In the genomic region with DNA sequence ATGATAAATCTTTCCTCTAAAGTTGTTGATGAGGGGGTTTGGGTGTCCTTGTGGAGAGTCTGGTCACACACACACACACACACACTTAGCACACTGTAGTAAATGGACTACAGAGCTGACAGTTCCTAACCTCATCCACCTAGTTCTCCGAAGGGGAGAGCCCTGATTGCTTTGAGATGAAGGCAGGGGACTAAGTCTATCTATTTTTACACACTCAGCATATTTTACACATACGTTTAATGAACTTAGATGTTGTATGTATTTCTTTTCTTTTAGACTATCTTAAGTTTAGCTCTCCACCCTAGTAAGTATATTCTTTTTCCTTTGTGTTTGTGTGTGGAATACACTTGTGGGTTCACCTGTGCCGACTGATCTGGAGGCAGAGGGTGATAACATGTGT, we compare ENCODE assay signal across 16 mouse cellular contexts.
"Had no signal": no experiment of that assay in that cellular context is flagged by ENCODE, and none has a peak within 500 bp of the region (broad histone marks: within the 10 kb centered on the region; RNA-seq: fewer than 3 reads in every experiment).

No protein-coding gene starts in this region.

- DNase-seq: retina, postnatal 1 day; right cerebral cortex, adult 18-20 months; right cerebral cortex, postnatal 14 days; right cerebral cortex, postnatal 25 days; right cerebral cortex, postnatal 4 days; spleen, adult 18-20 months; thymus, adult 18-20 months; thymus, adult 2 months; thymus, postnatal 14 days; thymus, postnatal 25 days; thymus, postnatal 36 days; thymus, postnatal 4 days had no signal

- H3K9me3 ChIP-seq: neural tube, embryonic 13.5 days; neural tube, embryonic 15.5 days; stomach, embryonic 15.5 days had no signal

- H3K27ac ChIP-seq: neural tube, embryonic 13.5 days; neural tube, embryonic 15.5 days; stomach, embryonic 15.5 days; stomach, postnatal 0 days had no signal

- H3K4me3 ChIP-seq: neural tube, embryonic 13.5 days; neural tube, embryonic 15.5 days; stomach, embryonic 15.5 days had no signal

- H3K36me3 ChIP-seq: neural tube, embryonic 13.5 days; neural tube, embryonic 15.5 days; stomach, embryonic 15.5 days had no signal

- H3K9ac ChIP-seq: neural tube, embryonic 13.5 days; neural tube, embryonic 15.5 days; stomach, embryonic 15.5 days had no signal

- H3K4me2 ChIP-seq: neural tube, embryonic 13.5 days; neural tube, embryonic 15.5 days; stomach, embryonic 15.5 days had no signal

- H3K27me3 ChIP-seq: neural tube, embryonic 13.5 days; neural tube, embryonic 15.5 days; stomach, embryonic 15.5 days had no signal
